Mouse (Mus musculus): Measurements from ENCODE around the gene Icosl. TPM values are rescaled to one million over a fixed set of nuclear protein-coding genes. Genes with fewer than 3 reads are reported as not detected.

Gene Icosl
- polyA plus RNA-seq, 1 experiment, result 19.0 TPM

GRCm38 (mm10) chr10:78041647-78042046 is 27.5 kb upstream of the Icosl start, which contains the start of gene Dnmt3l:
Dnmt3l (plus strand) TSS chr10:78041947.
- TF ChIP-seq POLR2A (IDR thresholded peaks at IDR 0.05; ENCODE audit: low read depth, low read length) (no peak), CTCF (conservative IDR thresholded peaks at IDR 0.05; ENCODE audit: insufficient read depth, insufficient read length, low read depth, low read length) (no peak)
- DNase-seq, result no peak
- WGBS, result 94% methylated on average over 5 of the region's 5 CpGs
- no peaks in the 10 kb centered on the region for H3K36me3 ChIP-seq (ENCODE audit: control insufficient read depth, insufficient read depth, low read length)
- H3K4me1 ChIP-seq (ENCODE audit: control insufficient read depth, insufficient read depth, low read length), result no peaks in the 10 kb centered on the region
- H3K27ac ChIP-seq (ENCODE audit: insufficient read depth, low read depth, low read length), result no peak within 1 kb of the TSS
- H3K4me3 ChIP-seq (ENCODE audit: insufficient read depth, low read depth, low read length), result no peak within 1 kb of the TSS
- no peaks in the 10 kb centered on the region for H3K27me3 ChIP-seq (replicated peaks; ENCODE audit: control insufficient read depth, insufficient read depth, low read length)

DNA sequence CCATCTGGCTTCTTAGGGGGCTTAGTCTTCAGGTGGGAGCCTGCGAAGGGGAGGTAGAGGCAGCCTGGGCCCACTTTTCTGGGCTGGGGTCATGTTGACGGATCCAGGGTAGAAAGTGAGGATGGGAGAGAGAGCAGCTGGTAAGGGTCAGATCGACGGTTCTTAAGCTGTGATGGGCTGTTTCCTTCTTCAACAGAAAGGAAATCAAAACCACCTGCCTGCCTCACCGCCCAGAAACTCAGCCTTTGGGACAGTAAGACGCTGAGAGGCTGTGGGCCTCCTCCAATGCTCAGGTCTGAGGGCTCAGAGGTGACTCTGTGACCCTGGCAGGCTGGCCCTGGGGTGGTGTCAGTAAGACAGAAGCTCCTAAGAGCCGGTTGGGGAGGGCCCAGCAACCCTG is 27.0 kb upstream of the Icosl start:
- Histone ChIP-seq H3K27me3 (replicated peaks; ENCODE audit: control insufficient read depth, insufficient read depth, low read length) (no peaks in the 10 kb centered on the region), H3K36me3 (ENCODE audit: control insufficient read depth, insufficient read depth, low read length) (no peaks in the 10 kb centered on the region), H3K27ac (ENCODE audit: insufficient read depth, low read depth, low read length) (no peak overlapping the region), H3K4me1 (ENCODE audit: control insufficient read depth, insufficient read depth, low read length) (no peaks in the 10 kb centered on the region), H3K4me3 (ENCODE audit: insufficient read depth, low read depth, low read length) (no peak overlapping the region)
- DNase-seq, result no peak
- 79% methylated on average over 7 of the region's 7 CpGs for WGBS
- TF ChIP-seq CTCF (conservative IDR thresholded peaks at IDR 0.05; ENCODE audit: insufficient read depth, insufficient read length, low read depth, low read length) (no peak), POLR2A (IDR thresholded peaks at IDR 0.05; ENCODE audit: low read depth, low read length) (no peak)

DNA sequence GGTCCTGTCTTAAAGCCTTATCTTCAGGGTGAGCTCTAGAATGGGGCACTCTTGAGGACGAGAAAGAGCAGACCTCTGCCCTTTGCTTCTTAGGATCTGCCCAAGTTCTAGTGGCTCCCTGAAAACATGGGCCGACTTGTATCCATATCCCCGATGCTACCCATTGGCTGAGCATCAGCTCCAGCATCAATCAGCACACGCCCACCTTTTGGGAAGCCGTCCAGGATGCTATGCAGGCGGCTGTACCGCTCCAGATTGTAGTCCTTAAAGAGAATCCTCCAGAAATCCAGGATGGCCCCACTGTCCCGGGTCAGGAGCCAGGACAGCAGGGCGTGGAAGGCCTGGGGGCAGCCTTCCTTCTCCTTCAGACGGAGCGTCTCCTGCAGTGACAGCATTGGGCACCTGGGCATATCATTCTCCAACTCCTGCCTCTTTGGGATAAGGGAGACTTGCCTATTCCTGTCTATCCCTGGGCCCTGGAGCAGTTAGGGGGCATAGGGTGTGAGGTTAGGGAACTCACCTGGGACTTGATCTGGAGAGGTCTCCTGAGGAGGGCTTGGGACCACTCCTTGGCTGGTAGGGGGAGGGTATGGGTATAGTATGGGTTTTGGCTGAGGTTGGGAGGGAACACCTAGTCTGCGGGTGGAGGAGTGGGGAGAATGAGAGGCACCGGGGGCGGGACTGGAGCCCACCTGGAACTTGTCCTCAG is 26.3 kb upstream of the Icosl start:
- TF ChIP-seq POLR2A (IDR thresholded peaks at IDR 0.05; ENCODE audit: low read depth, low read length) (no peak), CTCF (conservative IDR thresholded peaks at IDR 0.05; ENCODE audit: insufficient read depth, insufficient read length, low read depth, low read length) (no peak)
- no peak for DNase-seq

GRCm38 (mm10) chr10:78043406-78043836 is 25.7 kb upstream of the Icosl start, which contains the start of gene Aire:
Aire (minus strand) TSS chr10:78043610.
- no peaks in the 10 kb centered on the region for H3K36me3 ChIP-seq (ENCODE audit: control insufficient read depth, insufficient read depth, low read length)
- no peak within 1 kb of the TSS for H3K27ac ChIP-seq (ENCODE audit: insufficient read depth, low read depth, low read length)
- no peaks in the 10 kb centered on the region for H3K27me3 ChIP-seq (replicated peaks; ENCODE audit: control insufficient read depth, insufficient read depth, low read length)
- DNase-seq, result peak; percentile 59
- no peaks in the 10 kb centered on the region for H3K4me1 ChIP-seq (ENCODE audit: control insufficient read depth, insufficient read depth, low read length)
- 3% methylated on average over 27 of the region's 27 CpGs for WGBS
- TF ChIP-seq POLR2A (IDR thresholded peaks at IDR 0.05; ENCODE audit: low read depth, low read length), result no peak
- TF ChIP-seq CTCF (conservative IDR thresholded peaks at IDR 0.05; ENCODE audit: insufficient read depth, insufficient read length, low read depth, low read length), result peak; percentile 79
- H3K4me3 ChIP-seq (ENCODE audit: insufficient read depth, low read depth, low read length), result no peak within 1 kb of the TSS

More for the DNA sequence above, 26.3 kb upstream of the Icosl start:
- H3K27me3 ChIP-seq (replicated peaks; ENCODE audit: control insufficient read depth, insufficient read depth, low read length), result no peaks in the 10 kb centered on the region
- H3K36me3 ChIP-seq (ENCODE audit: control insufficient read depth, insufficient read depth, low read length), result no peaks in the 10 kb centered on the region
- no peaks in the 10 kb centered on the region for H3K4me1 ChIP-seq (ENCODE audit: control insufficient read depth, insufficient read depth, low read length)
- WGBS, result 69% methylated on average over 14 of the region's 14 CpGs
- H3K27ac ChIP-seq (ENCODE audit: insufficient read depth, low read depth, low read length), result no peak overlapping the region
- H3K4me3 ChIP-seq (ENCODE audit: insufficient read depth, low read depth, low read length), result no peak overlapping the region

GRCm38 (mm10) chr10:78044531-78044930 is 24.6 kb upstream of the Icosl start:
- no peak overlapping the region for H3K27ac ChIP-seq (ENCODE audit: insufficient read depth, low read depth, low read length)
- no peaks in the 10 kb centered on the region for H3K36me3 ChIP-seq (ENCODE audit: control insufficient read depth, insufficient read depth, low read length)
- WGBS, result 68% methylated on average over 1 of the region's 1 CpGs
- no peaks in the 10 kb centered on the region for H3K27me3 ChIP-seq (replicated peaks; ENCODE audit: control insufficient read depth, insufficient read depth, low read length)
- DNase-seq, result no peak
- no peak for TF ChIP-seq CTCF (conservative IDR thresholded peaks at IDR 0.05; ENCODE audit: insufficient read depth, insufficient read length, low read depth, low read length)
- no peak for TF ChIP-seq POLR2A (IDR thresholded peaks at IDR 0.05; ENCODE audit: low read depth, low read length)
- no peak overlapping the region for H3K4me3 ChIP-seq (ENCODE audit: insufficient read depth, low read depth, low read length)
- no peaks in the 10 kb centered on the region for H3K4me1 ChIP-seq (ENCODE audit: control insufficient read depth, insufficient read depth, low read length)

- TF ChIP-seq POLR2A (IDR thresholded peaks at IDR 0.05; ENCODE audit: low read depth, low read length) (no peak), CTCF (conservative IDR thresholded peaks at IDR 0.05; ENCODE audit: insufficient read depth, insufficient read length, low read depth, low read length) (no peak)
- 88% methylated on average over 4 of the region's 4 CpGs for WGBS
Observed at GRCm38 (mm10) chr10:78046388-78046787, 22.7 kb upstream of the Icosl start.

GRCm38 (mm10) chr10:78048061-78048730 is 20.9 kb upstream of the Icosl start:
- H3K36me3 ChIP-seq (ENCODE audit: control insufficient read depth, insufficient read depth, low read length), result no peaks in the 10 kb centered on the region
- H3K4me1 ChIP-seq (ENCODE audit: control insufficient read depth, insufficient read depth, low read length), result no peaks in the 10 kb centered on the region
- H3K27ac ChIP-seq (ENCODE audit: insufficient read depth, low read depth, low read length), result no peak overlapping the region
- no peak for TF ChIP-seq CTCF (conservative IDR thresholded peaks at IDR 0.05; ENCODE audit: insufficient read depth, insufficient read length, low read depth, low read length)
- no peak for TF ChIP-seq POLR2A (IDR thresholded peaks at IDR 0.05; ENCODE audit: low read depth, low read length)
- no peak for DNase-seq
- H3K4me3 ChIP-seq (ENCODE audit: insufficient read depth, low read depth, low read length), result no peak overlapping the region
- no peaks in the 10 kb centered on the region for H3K27me3 ChIP-seq (replicated peaks; ENCODE audit: control insufficient read depth, insufficient read depth, low read length)
- 78% methylated on average over 10 of the region's 10 CpGs for WGBS

More at GRCm38 (mm10) chr10:78046388-78046787, 22.7 kb upstream of the Icosl start:
- Histone ChIP-seq H3K27me3 (replicated peaks; ENCODE audit: control insufficient read depth, insufficient read depth, low read length) (no peaks in the 10 kb centered on the region), H3K36me3 (ENCODE audit: control insufficient read depth, insufficient read depth, low read length) (no peaks in the 10 kb centered on the region), H3K27ac (ENCODE audit: insufficient read depth, low read depth, low read length) (no peak overlapping the region), H3K4me1 (ENCODE audit: control insufficient read depth, insufficient read depth, low read length) (no peaks in the 10 kb centered on the region), H3K4me3 (ENCODE audit: insufficient read depth, low read depth, low read length) (no peak overlapping the region)
- DNase-seq, result no peak
